Mouse (Mus musculus): Measurements from ENCODE around the gene 2410004B18Rik. TPM values are rescaled to one million over a fixed set of nuclear protein-coding genes. Genes with fewer than 3 reads are reported as not detected.

The 2410004B18Rik gene
- polyA plus RNA-seq, 1 experiment from 2014 or later: 64.4 TPM

- Histone ChIP-seq H3K27ac (ENCODE audit: low read depth, low read length) (no peak overlapping the region), H3K36me3 (ENCODE audit: control insufficient read depth, insufficient read depth, low read length) (no peaks in the 10 kb centered on the region), H3K4me2 (ENCODE audit: low read depth) (no peak overlapping the region), H3K27me3 (ENCODE audit: control insufficient read depth, insufficient read depth, low read length) (no peaks in the 10 kb centered on the region), H3K4me3 (ENCODE audit: low read depth, low read length) (no peak overlapping the region), H3K9ac (ENCODE audit: low read length) (no peak overlapping the region), H3K9me3 (ENCODE audit: control insufficient read depth, low read length) (no peaks in the 10 kb centered on the region), H3K4me1 (ENCODE audit: control insufficient read depth, insufficient read depth, low read length) (0 out of 2 replicates have a peak, but pooled peaks cover 3% of the 10 kb centered on the region)
- DNase-seq (ENCODE audit: low spot score): no peak
- WGBS: 69% methylated on average over 17 of the region's 17 CpGs
- no peak for ATAC-seq (ENCODE audit: insufficient read depth, low FRiP score, low TSS enrichment)
These were observed 13.7 kb downstream of the 2410004B18Rik start for GRCm38 (mm10) chr3:145951287-145952165.

DNA sequence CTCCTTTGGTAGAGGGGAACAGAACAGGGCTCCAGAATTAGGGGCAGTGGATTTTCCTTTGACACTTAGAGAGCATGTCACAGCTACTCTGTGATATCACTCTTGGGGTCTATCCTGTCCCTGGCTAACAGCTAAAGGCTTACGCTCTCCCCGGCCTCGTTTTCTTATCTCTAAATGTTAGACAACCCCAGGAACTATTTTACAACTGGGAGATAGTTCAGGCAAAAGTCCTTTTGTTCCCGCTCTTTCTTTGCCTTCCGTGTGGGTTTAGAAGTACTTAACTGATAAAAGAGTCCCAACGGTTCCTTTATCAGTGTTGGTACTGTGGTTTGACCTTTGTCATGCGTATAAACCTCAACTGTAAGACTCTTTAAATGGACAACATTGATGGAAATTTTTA is 15.1 kb downstream of the 2410004B18Rik start:
- H3K4me1 ChIP-seq (ENCODE audit: control insufficient read depth, insufficient read depth, low read length): 0 out of 2 replicates have a peak, but pooled peaks cover 3% of the 10 kb centered on the region
- H3K9ac ChIP-seq (ENCODE audit: low read length): no peak overlapping the region
- H3K9me3 ChIP-seq (ENCODE audit: control insufficient read depth, low read length): no peaks in the 10 kb centered on the region
- ATAC-seq (ENCODE audit: insufficient read depth, low FRiP score, low TSS enrichment): no peak
- no peak overlapping the region for H3K27ac ChIP-seq (ENCODE audit: low read depth, low read length)
- no peak overlapping the region for H3K4me3 ChIP-seq (ENCODE audit: low read depth, low read length)
- no peak overlapping the region for H3K4me2 ChIP-seq (ENCODE audit: low read depth)
- no peak for DNase-seq (ENCODE audit: low spot score)
- no peaks in the 10 kb centered on the region for H3K36me3 ChIP-seq (ENCODE audit: control insufficient read depth, insufficient read depth, low read length)
- no peaks in the 10 kb centered on the region for H3K27me3 ChIP-seq (ENCODE audit: control insufficient read depth, insufficient read depth, low read length)
- WGBS: 90% methylated on average over 7 of the region's 7 CpGs

- Histone ChIP-seq H3K27me3 (ENCODE audit: control insufficient read depth, insufficient read depth, low read length) (no peaks in the 10 kb centered on the region), H3K4me1 (ENCODE audit: control insufficient read depth, insufficient read depth, low read length) (0 out of 2 replicates have a peak, but pooled peaks cover 3% of the 10 kb centered on the region), H3K36me3 (ENCODE audit: control insufficient read depth, insufficient read depth, low read length) (no peaks in the 10 kb centered on the region), H3K9ac (ENCODE audit: low read length) (no peak overlapping the region), H3K9me3 (ENCODE audit: control insufficient read depth, low read length) (no peaks in the 10 kb centered on the region), H3K27ac (ENCODE audit: low read depth, low read length) (no peak overlapping the region), H3K4me2 (ENCODE audit: low read depth) (no peak overlapping the region), H3K4me3 (ENCODE audit: low read depth, low read length) (no peak overlapping the region)
- WGBS: 90% methylated on average over 2 of the region's 2 CpGs
- DNase-seq (ENCODE audit: low spot score) (no peak), ATAC-seq (ENCODE audit: insufficient read depth, low FRiP score, low TSS enrichment) (no peak)
These were observed 15.6 kb downstream of the 2410004B18Rik start for GRCm38 (mm10) chr3:145953411-145953810.

GRCm38 (mm10) chr3:145959824-145960223 is 22.0 kb downstream of the 2410004B18Rik start:
- no peaks in the 10 kb centered on the region for H3K9me3 ChIP-seq (ENCODE audit: control insufficient read depth, low read length)
- no peaks in the 10 kb centered on the region for H3K36me3 ChIP-seq (ENCODE audit: control insufficient read depth, insufficient read depth, low read length)
- 87% methylated on average over 1 of the region's 1 CpGs for WGBS
- peaks cover 25% of the 10 kb centered on the region for H3K27me3 ChIP-seq (ENCODE audit: control insufficient read depth, insufficient read depth, low read length)
- no peak overlapping the region for H3K27ac ChIP-seq (ENCODE audit: low read depth, low read length)
- ATAC-seq (ENCODE audit: insufficient read depth, low FRiP score, low TSS enrichment) (no peak), DNase-seq (ENCODE audit: low spot score) (no peak)
- no peak overlapping the region for H3K4me2 ChIP-seq (ENCODE audit: low read depth)
- H3K4me3 ChIP-seq (ENCODE audit: low read depth, low read length): no peak overlapping the region
- H3K9ac ChIP-seq (ENCODE audit: low read length): no peak overlapping the region
- H3K4me1 ChIP-seq (ENCODE audit: control insufficient read depth, insufficient read depth, low read length): no peaks in the 10 kb centered on the region

- ATAC-seq (ENCODE audit: insufficient read depth, low FRiP score, low TSS enrichment) (no peak), DNase-seq (ENCODE audit: low spot score) (no peak)
- Histone ChIP-seq H3K4me1 (ENCODE audit: control insufficient read depth, insufficient read depth, low read length) (no peaks in the 10 kb centered on the region), H3K36me3 (ENCODE audit: control insufficient read depth, insufficient read depth, low read length) (no peaks in the 10 kb centered on the region), H3K4me2 (ENCODE audit: low read depth) (no peak overlapping the region), H3K9me3 (ENCODE audit: control insufficient read depth, low read length) (no peaks in the 10 kb centered on the region), H3K27ac (ENCODE audit: low read depth, low read length) (no peak overlapping the region), H3K4me3 (ENCODE audit: low read depth, low read length) (no peak overlapping the region), H3K27me3 (ENCODE audit: control insufficient read depth, insufficient read depth, low read length) (peaks cover 27% of the 10 kb centered on the region), H3K9ac (ENCODE audit: low read length) (no peak overlapping the region)
- WGBS: 16% methylated on average over 9 of the region's 9 CpGs
These were observed 24.6 kb downstream of the 2410004B18Rik start for GRCm38 (mm10) chr3:145962411-145962810.

- H3K27me3 ChIP-seq (ENCODE audit: control insufficient read depth, insufficient read depth, low read length): peaks cover 27% of the 10 kb centered on the region
- H3K9me3 ChIP-seq (ENCODE audit: control insufficient read depth, low read length): no peaks in the 10 kb centered on the region
- no peak overlapping the region for H3K9ac ChIP-seq (ENCODE audit: low read length)
- ATAC-seq (ENCODE audit: insufficient read depth, low FRiP score, low TSS enrichment) (no peak), DNase-seq (ENCODE audit: low spot score) (no peak)
- 16% methylated on average over 31 of the region's 31 CpGs for WGBS
- H3K4me3 ChIP-seq (ENCODE audit: low read depth, low read length): no peak overlapping the region
- H3K27ac ChIP-seq (ENCODE audit: low read depth, low read length): no peak overlapping the region
- no peaks in the 10 kb centered on the region for H3K36me3 ChIP-seq (ENCODE audit: control insufficient read depth, insufficient read depth, low read length)
- H3K4me1 ChIP-seq (ENCODE audit: control insufficient read depth, insufficient read depth, low read length): no peaks in the 10 kb centered on the region
- peak overlapping the region; percentile 25 for H3K4me2 ChIP-seq (ENCODE audit: low read depth)
These were observed 25.5 kb downstream of the 2410004B18Rik start for GRCm38 (mm10) chr3:145963101-145964017.

GRCm38 (mm10) chr3:145964018-145964387 is 26.2 kb downstream of the 2410004B18Rik start:
- H3K27ac ChIP-seq (ENCODE audit: low read depth, low read length): no peak overlapping the region
- no peaks in the 10 kb centered on the region for H3K9me3 ChIP-seq (ENCODE audit: control insufficient read depth, low read length)
- peak overlapping the region; percentile 25 for H3K4me2 ChIP-seq (ENCODE audit: low read depth)
- H3K9ac ChIP-seq (ENCODE audit: low read length): no peak overlapping the region
- peaks cover 27% of the 10 kb centered on the region for H3K27me3 ChIP-seq (ENCODE audit: control insufficient read depth, insufficient read depth, low read length)
- WGBS: 19% methylated on average over 10 of the region's 10 CpGs
- H3K36me3 ChIP-seq (ENCODE audit: control insufficient read depth, insufficient read depth, low read length): no peaks in the 10 kb centered on the region
- DNase-seq (ENCODE audit: low spot score): peak; percentile 35
- no peak for ATAC-seq (ENCODE audit: insufficient read depth, low FRiP score, low TSS enrichment)
- no peaks in the 10 kb centered on the region for H3K4me1 ChIP-seq (ENCODE audit: control insufficient read depth, insufficient read depth, low read length)
- no peak overlapping the region for H3K4me3 ChIP-seq (ENCODE audit: low read depth, low read length)

- no peak overlapping the region for H3K27ac ChIP-seq (ENCODE audit: low read depth, low read length)
- no peaks in the 10 kb centered on the region for H3K9me3 ChIP-seq (ENCODE audit: control insufficient read depth, low read length)
- no peak overlapping the region for H3K4me3 ChIP-seq (ENCODE audit: low read depth, low read length)
- ATAC-seq (ENCODE audit: insufficient read depth, low FRiP score, low TSS enrichment) (no peak), DNase-seq (ENCODE audit: low spot score) (peak; percentile 36)
- H3K36me3 ChIP-seq (ENCODE audit: control insufficient read depth, insufficient read depth, low read length): no peaks in the 10 kb centered on the region
- H3K27me3 ChIP-seq (ENCODE audit: control insufficient read depth, insufficient read depth, low read length): peaks cover 27% of the 10 kb centered on the region
- WGBS: 20% methylated on average over 10 of the region's 10 CpGs
- no peaks in the 10 kb centered on the region for H3K4me1 ChIP-seq (ENCODE audit: control insufficient read depth, insufficient read depth, low read length)
- no peak overlapping the region for H3K9ac ChIP-seq (ENCODE audit: low read length)
- no peak overlapping the region for H3K4me2 ChIP-seq (ENCODE audit: low read depth)
These were observed 26.7 kb downstream of the 2410004B18Rik start for GRCm38 (mm10) chr3:145964473-145964872.

All from neural tube, embryonic 11.5 days (tissue).